Mouse (Mus musculus): Measurements from ENCODE around the gene Map4k3.
A peak's percentile ranks its signal among the peaks of the same experiment; 100 is the strongest.
"Not testable (repeated sequence)": the region's sequence is repeated elsewhere in the genome, so short reads cannot be mapped to it uniquely, and the experiment has no call there.

The Map4k3 gene

GRCm38 (mm10) chr17:80563762-80564610 lies 164.3 kb downstream of the Map4k3 start:
- not testable (repeated sequence) for DNase-seq

DNA sequence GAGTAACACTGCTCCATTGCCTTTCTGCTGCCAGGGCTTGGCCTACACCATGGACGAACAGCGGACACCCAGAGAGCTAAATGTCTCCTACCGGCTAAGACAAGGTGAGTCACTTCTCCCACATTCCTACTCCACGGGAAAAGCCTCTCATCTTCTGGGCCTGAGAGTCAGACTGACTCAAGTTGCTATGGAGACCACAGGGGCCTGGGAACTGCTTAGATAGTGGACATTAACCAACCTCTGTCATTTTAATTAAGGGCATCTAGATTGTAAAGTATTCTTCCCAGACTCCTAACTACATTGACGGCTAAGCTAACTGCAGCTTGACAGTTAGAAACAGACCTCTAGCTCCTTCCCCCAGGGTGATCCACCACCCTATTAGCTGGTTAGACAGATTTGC lies 165.5 kb downstream of the Map4k3 start:
- DNase-seq, result no peak

DNA sequence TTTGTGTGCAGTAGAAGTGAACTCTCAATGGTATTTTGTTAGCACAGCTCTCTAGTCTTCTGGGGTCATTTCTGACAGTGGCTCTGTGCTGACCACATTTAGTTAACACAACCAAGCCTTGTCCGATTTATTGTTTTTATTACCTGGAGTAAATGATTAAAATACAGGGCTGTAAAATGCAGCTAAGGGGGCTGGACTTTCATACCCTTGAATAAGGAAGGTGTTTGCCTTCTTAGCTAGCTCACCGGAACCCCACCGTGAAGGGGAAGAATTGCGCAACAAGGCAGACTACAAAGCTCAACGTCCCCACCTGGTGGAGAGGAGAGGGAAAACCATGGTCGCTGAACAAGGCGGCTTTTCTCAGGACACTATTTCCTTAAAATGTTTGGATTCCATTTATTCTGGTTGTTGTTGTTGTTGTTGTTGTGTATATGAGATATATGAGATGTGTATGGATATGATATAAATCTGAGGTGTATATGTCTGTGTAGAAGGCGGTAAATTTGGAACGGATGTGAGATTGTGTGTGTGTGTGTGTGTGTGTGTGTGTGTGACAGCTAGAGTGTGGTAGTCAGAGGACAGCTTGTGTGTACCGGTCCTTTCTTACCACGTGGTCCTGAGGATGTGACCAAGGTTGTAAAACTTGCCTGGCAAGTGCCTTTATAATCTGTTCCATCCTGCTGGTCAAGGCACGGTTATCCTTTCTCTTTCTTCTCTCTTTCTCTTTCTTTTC lies 167.4 kb downstream of the Map4k3 start:
- DNase-seq, result peak; percentile 82

DNA sequence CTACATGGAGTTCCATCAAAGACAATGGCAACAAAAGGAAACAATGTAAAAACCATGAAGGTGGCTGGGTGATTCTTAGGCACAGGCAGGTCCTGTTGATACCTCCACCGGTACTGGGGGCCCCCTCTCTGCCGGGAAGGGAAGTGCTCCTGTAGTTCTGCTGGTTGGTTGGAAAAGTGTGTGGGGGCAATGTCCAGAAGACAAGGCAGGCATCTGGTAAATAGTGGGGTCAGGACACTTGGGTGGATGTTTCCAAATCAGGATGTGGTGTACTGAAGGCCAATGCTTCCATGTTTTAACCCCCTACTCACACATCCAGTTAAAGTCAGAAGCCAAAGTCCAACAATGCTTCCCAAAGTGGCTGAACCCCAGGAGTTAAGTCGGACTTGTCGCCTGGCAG lies 168.5 kb downstream of the Map4k3 start:
- DNase-seq, result no peak

- peak; percentile 45 for DNase-seq
Observed at GRCm38 (mm10) chr17:80559050-80559449, 169.2 kb downstream of the Map4k3 start.

DNA sequence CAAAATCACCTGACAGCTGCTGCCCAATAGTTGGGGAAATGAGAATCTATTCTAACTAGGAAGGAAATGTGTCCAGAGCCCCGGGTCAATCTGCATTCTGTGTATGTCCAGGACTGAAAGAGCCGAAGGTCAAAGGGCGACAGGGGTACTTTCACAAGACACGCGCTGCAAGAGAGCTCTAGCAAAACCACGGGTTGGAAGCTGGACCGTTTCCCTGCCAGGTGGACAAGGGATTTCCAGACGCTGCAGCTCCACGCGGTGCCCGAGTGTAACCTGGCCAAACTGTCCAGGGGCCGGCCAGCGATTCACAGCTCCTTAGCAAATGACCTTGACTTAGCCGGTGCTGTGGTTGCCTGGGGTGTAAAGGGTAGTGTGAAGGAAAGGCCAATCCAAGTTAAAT lies 169.7 kb downstream of the Map4k3 start:
- no peak for DNase-seq

- DNase-seq, result no peak
Observed at GRCm38 (mm10) chr17:80557461-80557860, 170.8 kb downstream of the Map4k3 start.

- DNase-seq, result peak; percentile 90
Observed at GRCm38 (mm10) chr17:80553318-80554270, 174.7 kb downstream of the Map4k3 start.

DNA sequence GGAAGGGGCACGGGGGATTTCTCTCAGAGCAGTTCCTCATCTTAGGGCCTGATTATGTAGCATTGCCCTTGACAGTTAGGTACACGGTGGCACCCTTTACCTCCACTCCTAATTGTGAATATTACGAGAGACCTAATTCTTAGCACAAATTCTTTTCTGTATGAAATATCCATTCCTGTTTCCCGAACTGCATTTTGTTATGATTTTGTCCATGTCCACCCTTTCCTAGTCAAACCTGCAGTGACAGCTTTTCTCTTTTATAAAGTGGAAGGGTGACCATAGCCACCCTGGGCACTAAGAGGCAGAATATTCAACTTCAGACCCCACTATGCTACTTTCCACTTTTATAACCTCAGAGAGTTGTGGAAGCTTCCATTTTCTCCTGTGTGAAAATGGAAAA lies 175.6 kb downstream of the Map4k3 start:
- DNase-seq, result no peak

- DNase-seq, result no peak
Observed at GRCm38 (mm10) chr17:80550981-80551380, 177.3 kb downstream of the Map4k3 start.

DNA sequence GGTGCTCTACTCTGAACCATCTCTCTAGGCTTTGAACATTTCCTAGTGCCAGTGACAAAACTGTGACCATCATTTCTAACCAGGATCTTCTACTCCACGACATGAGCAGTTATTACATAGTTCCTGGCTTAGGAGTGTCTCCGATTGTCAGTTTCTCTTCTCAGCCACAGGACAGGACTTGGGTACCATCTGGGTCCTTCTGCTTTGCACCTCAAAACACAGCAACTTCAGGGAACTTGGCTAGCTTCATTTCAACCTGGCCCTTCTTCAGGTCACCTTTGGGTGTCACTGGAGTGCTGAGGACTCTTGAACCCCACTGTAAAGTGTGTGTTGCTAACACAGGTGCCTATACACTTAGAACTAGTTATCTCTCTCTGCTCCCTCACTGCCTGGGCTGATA lies 181.4 kb downstream of the Map4k3 start:
- DNase-seq, result no peak

DNA sequence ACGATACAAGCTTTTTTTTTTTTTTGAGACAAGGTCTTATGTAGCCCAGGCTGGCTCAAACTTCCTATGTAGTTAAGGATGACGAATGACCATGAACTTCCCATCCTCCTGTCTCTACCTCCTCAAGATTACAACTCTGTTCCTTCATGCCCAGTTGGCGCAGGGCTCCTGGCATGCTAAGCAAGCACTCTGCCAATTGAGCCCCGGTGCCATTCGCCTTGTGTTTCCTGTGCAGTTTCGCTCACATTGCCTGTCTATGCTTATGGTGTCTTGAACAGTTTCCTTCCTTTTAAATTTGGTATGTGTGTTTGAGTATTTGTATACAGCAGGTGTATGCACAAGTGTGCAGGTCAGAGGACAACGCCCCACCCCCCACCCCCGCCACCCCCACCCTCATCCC lies 182.1 kb downstream of the Map4k3 start:
- no peak for DNase-seq

GRCm38 (mm10) chr17:80543646-80544045 lies 184.6 kb downstream of the Map4k3 start:
- DNase-seq, result no peak

GRCm38 (mm10) chr17:80537136-80537535 lies 191.1 kb downstream of the Map4k3 start:
- no peak for DNase-seq

- DNase-seq, result no peak
Observed at GRCm38 (mm10) chr17:80535633-80536032, 192.7 kb downstream of the Map4k3 start.

DNA sequence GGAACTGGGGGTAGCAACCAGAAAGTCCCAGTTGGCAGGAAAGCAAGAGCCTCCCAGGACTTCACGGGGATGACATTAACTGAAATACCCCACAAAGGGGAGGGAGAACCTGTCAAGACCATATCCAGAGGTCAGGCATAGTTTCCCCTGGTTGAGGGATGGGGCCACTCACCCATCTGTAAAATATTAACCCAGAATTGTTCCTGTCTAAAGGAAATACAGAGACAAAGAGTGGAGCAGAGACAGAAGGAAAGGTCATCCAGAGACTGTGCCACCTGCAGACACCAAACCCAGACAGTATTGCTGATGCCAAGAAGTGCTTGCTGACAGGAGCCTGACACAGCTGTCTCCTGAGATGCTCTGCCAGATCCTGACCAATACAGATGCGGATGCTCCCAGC lies 196.9 kb downstream of the Map4k3 start:
- not testable (repeated sequence) for DNase-seq
